Mouse (Mus musculus) midbrain, embryonic 12.5 days (tissue): ENCODE data around the gene Gm10337. TPM values are rescaled to one million over a fixed set of nuclear protein-coding genes. Genes with fewer than 3 reads are reported as not detected.

Source experiments
- ATAC-seq: fragments of 200-750 bp; cut with Nextera tagmentation; 2 replicates; pipeline ENCODE4 v1.8.0; 2017; ENCODE audit warnings: low read depth, moderate TSS enrichment, moderate library complexity; ENCODE audit not compliant: low FRiP score
- H3K27ac ChIP-seq: fragments of 300-500 bp; sonication (generic); replicated peaks from 2 replicates; pipeline ENCODE4 v1.5.1; 2016; ENCODE audit warnings: mild to moderate bottlenecking
- H3K27me3 ChIP-seq: fragments of 300-500 bp; sonication (generic); 2 replicates; pipeline ENCODE4 v1.6.1; 2016; ENCODE audit warnings: mild to moderate bottlenecking
- H3K36me3 ChIP-seq: fragments of 300-500 bp; sonication (generic); 2 replicates; pipeline ENCODE4 v1.6.1; 2016
- H3K4me1 ChIP-seq: fragments of 300-500 bp; sonication (generic); 2 replicates; pipeline ENCODE4 v1.6.1; 2016
- H3K4me2 ChIP-seq: fragments of 300-500 bp; sonication (generic); replicated peaks from 2 replicates; pipeline ENCODE4 v1.6.1; 2016; ENCODE audit warnings: mild to moderate bottlenecking, moderate library complexity
- H3K4me3 ChIP-seq: fragments of 300-500 bp; sonication (generic); 2 replicates; pipeline ENCODE4 v1.5.1; 2016; ENCODE audit warnings: mild to moderate bottlenecking
- H3K9ac ChIP-seq: fragments of 300-500 bp; sonication (generic); replicated peaks from 2 replicates; pipeline ENCODE4 v1.6.1; 2016; ENCODE audit warnings: mild to moderate bottlenecking, moderate library complexity
- H3K9me3 ChIP-seq: fragments of 300-500 bp; sonication (generic); 2 replicates; pipeline ENCODE4 v1.6.1; 2016; ENCODE audit warnings: mild to moderate bottlenecking
- WGBS: fragments of 180-500 bp; shearing (Covaris S2); methylation state at CpG from one replicate; pipeline ENCODE4 v1.1.7; 2016; 5-methylcytosine and 5-hydroxymethylcytosine counted together
- polyA plus RNA-seq: library from polyadenylated mRNA; unstranded; fragments of >200 nt; fragmentation: Nextera tagmentation; extraction: Ambion mirVana; gene quantifications from 2 replicates; pipeline ENCODE4 v1.2.1, GENCODE M21; 2016

Gene Gm10337
- polyA plus RNA-seq, 1 experiment from 2014 or later = 4.6 TPM

GRCm38 (mm10) chr15:102500479-102500878 is 3.0 kb upstream of the Gm10337 start:
- no peak for ATAC-seq
- Histone ChIP-seq H3K9ac (no peak overlapping the region), H3K4me3 (no peak overlapping the region), H3K9me3 (no peaks in the 10 kb centered on the region), H3K27ac (no peak overlapping the region), H3K4me2 (no peak overlapping the region), H3K27me3 (no peaks in the 10 kb centered on the region), H3K36me3 (peaks cover 92% of the 10 kb centered on the region), H3K4me1 (no peaks in the 10 kb centered on the region)
- 94% methylated on average over 5 of the region's 5 CpGs for WGBS

GRCm38 (mm10) chr15:102501084-102501814 is 2.3 kb upstream of the Gm10337 start:
- ATAC-seq = peak; percentile 23; the same call in 1 of the 2 replicates
- H3K27ac ChIP-seq = no peak overlapping the region
- no peak overlapping the region for H3K4me2 ChIP-seq
- H3K9me3 ChIP-seq = no peaks in the 10 kb centered on the region
- H3K4me1 ChIP-seq = no peaks in the 10 kb centered on the region
- 92% methylated on average over 19 of the region's 19 CpGs for WGBS
- H3K9ac ChIP-seq = no peak overlapping the region
- H3K27me3 ChIP-seq = no peaks in the 10 kb centered on the region
- no peak overlapping the region for H3K4me3 ChIP-seq
- H3K36me3 ChIP-seq = peaks cover 87% of the 10 kb centered on the region

GRCm38 (mm10) chr15:102502254-102502840 is 1.2 kb upstream of the Gm10337 start:
- no peak overlapping the region for H3K4me3 ChIP-seq
- no peaks in the 10 kb centered on the region for H3K4me1 ChIP-seq
- 82% methylated on average over 9 of the region's 9 CpGs for WGBS
- H3K36me3 ChIP-seq = peaks cover 81% of the 10 kb centered on the region
- no peak overlapping the region for H3K27ac ChIP-seq
- no peak overlapping the region for H3K9ac ChIP-seq
- ATAC-seq = no peak
- no peaks in the 10 kb centered on the region for H3K27me3 ChIP-seq
- no peaks in the 10 kb centered on the region for H3K9me3 ChIP-seq
- H3K4me2 ChIP-seq = no peak overlapping the region

- H3K36me3 ChIP-seq = peaks cover 70% of the 10 kb centered on the region
- 93% methylated on average over 9 of the region's 9 CpGs for WGBS
- no peak overlapping the region for H3K4me2 ChIP-seq
- H3K9ac ChIP-seq = no peak overlapping the region
- ATAC-seq = no peak
- no peak overlapping the region for H3K4me3 ChIP-seq
- no peaks in the 10 kb centered on the region for H3K27me3 ChIP-seq
- H3K9me3 ChIP-seq = no peaks in the 10 kb centered on the region
- H3K4me1 ChIP-seq = peaks cover 1% of the 10 kb centered on the region; the same call in 1 of the 2 replicates
- no peak overlapping the region for H3K27ac ChIP-seq
Observed at GRCm38 (mm10) chr15:102503924-102504782, 631 bp downstream of the Gm10337 start.

- Histone ChIP-seq H3K4me1 (peaks cover 12% of the 10 kb centered on the region), H3K27ac (no peak overlapping the region), H3K27me3 (no peaks in the 10 kb centered on the region), H3K4me3 (no peak overlapping the region), H3K4me2 (no peak overlapping the region), H3K9me3 (no peaks in the 10 kb centered on the region), H3K9ac (no peak overlapping the region), H3K36me3 (peaks cover 60% of the 10 kb centered on the region)
- WGBS = 81% methylated on average over 12 of the region's 12 CpGs
- ATAC-seq = no peak
Observed at GRCm38 (mm10) chr15:102505073-102505769, 1.7 kb downstream of the Gm10337 start.

- H3K4me3 ChIP-seq = no peak overlapping the region
- no peak overlapping the region for H3K9ac ChIP-seq
- peaks cover 53% of the 10 kb centered on the region for H3K36me3 ChIP-seq
- 86% methylated on average over 9 of the region's 9 CpGs for WGBS
- H3K27me3 ChIP-seq = no peaks in the 10 kb centered on the region
- H3K4me2 ChIP-seq = no peak overlapping the region
- no peak for ATAC-seq
- H3K9me3 ChIP-seq = no peaks in the 10 kb centered on the region
- H3K27ac ChIP-seq = no peak overlapping the region
- H3K4me1 ChIP-seq = peaks cover 16% of the 10 kb centered on the region
Observed at GRCm38 (mm10) chr15:102505770-102506463, 2.4 kb downstream of the Gm10337 start.

DNA sequence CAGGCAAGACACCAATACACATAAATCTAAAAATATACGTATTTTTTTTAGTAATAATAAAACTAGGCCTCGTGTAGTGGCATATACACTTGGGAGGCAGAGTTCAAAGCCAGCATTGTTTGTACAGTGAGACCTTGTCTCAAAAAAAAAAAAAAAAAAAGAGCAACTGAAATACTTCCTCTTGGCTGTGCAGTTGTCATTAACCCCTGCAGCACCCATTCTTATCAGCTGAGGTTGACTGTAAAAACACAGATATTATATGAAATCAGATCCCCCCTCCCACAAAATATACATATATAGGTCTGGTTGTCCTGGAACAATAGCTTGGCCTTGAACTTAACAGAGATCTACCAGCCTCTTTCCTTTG is 2.9 kb downstream of the Gm10337 start:
- Histone ChIP-seq H3K36me3 (peaks cover 47% of the 10 kb centered on the region), H3K4me3 (no peak overlapping the region), H3K27me3 (no peaks in the 10 kb centered on the region), H3K9ac (no peak overlapping the region), H3K9me3 (no peaks in the 10 kb centered on the region), H3K27ac (no peak overlapping the region), H3K4me2 (no peak overlapping the region), H3K4me1 (peaks cover 21% of the 10 kb centered on the region)
- WGBS = 79% methylated on average over 2 of the region's 2 CpGs
- ATAC-seq = no peak

DNA sequence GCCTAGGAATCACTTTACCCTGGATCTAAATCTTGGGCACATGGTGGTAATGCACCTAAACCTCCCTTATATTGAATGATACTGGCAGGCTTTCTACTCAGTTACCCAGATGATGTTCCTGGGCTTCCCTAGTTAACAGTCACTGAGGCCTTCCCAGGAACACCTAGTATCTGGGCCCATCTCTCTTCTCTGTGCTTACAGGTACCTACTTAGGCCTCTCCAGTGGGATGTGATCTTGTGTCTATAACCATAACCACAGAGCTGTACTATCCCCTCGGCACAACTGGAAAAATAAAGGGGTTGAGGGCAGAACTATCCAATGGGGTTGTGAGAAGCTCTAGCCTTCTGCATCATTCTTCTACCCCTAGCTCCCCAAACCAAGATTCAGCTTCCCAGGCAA is 3.3 kb downstream of the Gm10337 start:
- Histone ChIP-seq H3K27ac (no peak overlapping the region), H3K36me3 (peaks cover 43% of the 10 kb centered on the region), H3K27me3 (no peaks in the 10 kb centered on the region), H3K4me1 (peaks cover 25% of the 10 kb centered on the region), H3K9me3 (no peaks in the 10 kb centered on the region), H3K4me2 (no peak overlapping the region), H3K4me3 (no peak overlapping the region), H3K9ac (no peak overlapping the region)
- ATAC-seq = no peak
- 95% methylated on average over 1 of the region's 1 CpGs for WGBS

GRCm38 (mm10) chr15:102507561-102507960 is 4.0 kb downstream of the Gm10337 start:
- no peak overlapping the region for H3K27ac ChIP-seq
- H3K4me1 ChIP-seq = peaks cover 32% of the 10 kb centered on the region
- H3K4me3 ChIP-seq = no peak overlapping the region
- H3K36me3 ChIP-seq = peaks cover 36% of the 10 kb centered on the region
- H3K9ac ChIP-seq = no peak overlapping the region
- H3K4me2 ChIP-seq = no peak overlapping the region
- no peaks in the 10 kb centered on the region for H3K9me3 ChIP-seq
- H3K27me3 ChIP-seq = no peaks in the 10 kb centered on the region
- no peak for ATAC-seq

DNA sequence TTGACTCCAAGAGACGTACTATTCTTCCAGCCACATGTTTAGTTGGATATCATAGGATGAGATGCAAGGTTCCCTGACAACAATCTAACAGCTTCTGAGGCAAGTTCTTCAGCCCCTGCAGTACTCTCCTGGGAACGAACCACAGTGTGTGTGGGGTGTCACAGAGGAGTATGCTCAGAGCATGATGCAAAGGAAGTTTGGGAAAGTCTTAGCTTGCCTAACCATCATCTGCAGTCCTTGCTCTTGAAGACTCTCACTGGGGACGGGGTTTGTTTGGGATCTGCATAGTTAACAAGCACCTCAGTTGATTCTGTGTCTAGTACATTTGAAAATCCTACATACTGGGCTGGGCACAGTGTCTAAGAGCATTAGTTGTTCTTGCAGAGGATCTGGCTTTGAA is 4.8 kb downstream of the Gm10337 start:
- H3K27me3 ChIP-seq = no peaks in the 10 kb centered on the region
- H3K9me3 ChIP-seq = no peaks in the 10 kb centered on the region
- H3K36me3 ChIP-seq = peaks cover 29% of the 10 kb centered on the region
- H3K4me2 ChIP-seq = no peak overlapping the region
- H3K9ac ChIP-seq = no peak overlapping the region
- WGBS = 90% methylated on average over 3 of the region's 3 CpGs
- H3K4me3 ChIP-seq = no peak overlapping the region
- H3K27ac ChIP-seq = no peak overlapping the region
- ATAC-seq = no peak
- H3K4me1 ChIP-seq = peaks cover 38% of the 10 kb centered on the region

- peak; percentile 58 for ATAC-seq
- Histone ChIP-seq H3K4me3 (peak overlapping the region; percentile 54), H3K4me1 (peaks cover 52% of the 10 kb centered on the region)
Observed at GRCm38 (mm10) chr15:102510110-102510509, 6.6 kb downstream of the Gm10337 start.

More at GRCm38 (mm10) chr15:102510110-102510509, 6.6 kb downstream of the Gm10337 start:
- Histone ChIP-seq H3K27me3 (no peaks in the 10 kb centered on the region), H3K27ac (peak overlapping the region; percentile 92), H3K9ac (peak overlapping the region; percentile 67), H3K4me2 (peak overlapping the region; percentile 71), H3K36me3 (peaks cover 12% of the 10 kb centered on the region), H3K9me3 (no peaks in the 10 kb centered on the region)
- 5% methylated on average over 9 of the region's 9 CpGs for WGBS
